Mouse (Mus musculus): ENCODE results near the gene Ccdc177. TPM values are rescaled to one million over a fixed set of nuclear protein-coding genes. Genes with fewer than 3 reads are reported as not detected.

Ccdc177 gene
- total and polyA plus RNA-seq, 3 experiments, result not detected

Other genes starting within 250 kb of the Ccdc177 start
- 0.13 TPM in 1 of 2 replicates, not detected in the other for gene Galnt16, start 242.4 kb downstream of the Ccdc177 start, total RNA-seq (2012; rRNA removed)
- not detected in 2 replicates for gene Galnt16, start 242.4 kb downstream of the Ccdc177 start, total RNA-seq (2014; rRNA removed)
- not detected in 2 replicates for gene Galnt16, start 242.4 kb downstream of the Ccdc177 start, polyA plus RNA-seq (2012; ENCODE audit: insufficient read length, low read depth)
- gene Slc39a9, start 116.8 kb downstream of the Ccdc177 start, total RNA-seq (2012; rRNA removed), result 8.0 and 8.7 TPM in 2 replicates
- gene Slc39a9, start 116.8 kb downstream of the Ccdc177 start, total RNA-seq (2014; rRNA removed), result 7.8 and 9.1 TPM in 2 replicates
- gene Slc39a9, start 116.8 kb downstream of the Ccdc177 start, polyA plus RNA-seq (2012; ENCODE audit: insufficient read length, low read depth), result 17.1 and 22.5 TPM in 2 replicates
- 227 and 298 TPM in 2 replicates for gene Erh, start 116.3 kb downstream of the Ccdc177 start, total RNA-seq (2012; rRNA removed)
- 306 and 315 TPM in 2 replicates for gene Erh, start 116.3 kb downstream of the Ccdc177 start, total RNA-seq (2014; rRNA removed)
- gene Erh, start 116.3 kb downstream of the Ccdc177 start, polyA plus RNA-seq (2012; ENCODE audit: insufficient read length, low read depth), result 229 and 306 TPM in 2 replicates
- gene Plekhd1, start 68.1 kb downstream of the Ccdc177 start, total RNA-seq (2012; rRNA removed), result 0.08 TPM in 1 of 2 replicates, not detected in the other
- not detected in 2 replicates for gene Plekhd1, start 68.1 kb downstream of the Ccdc177 start, total RNA-seq (2014; rRNA removed)
- 0.34 TPM in 1 of 2 replicates, not detected in the other for gene Plekhd1, start 68.1 kb downstream of the Ccdc177 start, polyA plus RNA-seq (2012; ENCODE audit: insufficient read length, low read depth)
- gene Susd6, start 29.8 kb upstream of the Ccdc177 start, total RNA-seq (2012; rRNA removed), result 6.4 and 8.7 TPM in 2 replicates
- 5.6 and 7.8 TPM in 2 replicates for gene Susd6, start 29.8 kb upstream of the Ccdc177 start, total RNA-seq (2014; rRNA removed)
- gene Susd6, start 29.8 kb upstream of the Ccdc177 start, polyA plus RNA-seq (2012; ENCODE audit: insufficient read length, low read depth), result 9.5 and 11.0 TPM in 2 replicates
- 260 and 311 TPM in 2 replicates for gene Srsf5, start 184.8 kb upstream of the Ccdc177 start, total RNA-seq (2012; rRNA removed)
- 459 and 511 TPM in 2 replicates for gene Srsf5, start 184.8 kb upstream of the Ccdc177 start, total RNA-seq (2014; rRNA removed)
- gene Srsf5, start 184.8 kb upstream of the Ccdc177 start, polyA plus RNA-seq (2012; ENCODE audit: insufficient read length, low read depth), result 549 and 597 TPM in 2 replicates
- 0.13 TPM in 2 replicates for gene Slc10a1, start 208.0 kb upstream of the Ccdc177 start, total RNA-seq (2012; rRNA removed)
- not detected in 2 replicates for gene Slc10a1, start 208.0 kb upstream of the Ccdc177 start, total RNA-seq (2014; rRNA removed)
- gene Slc10a1, start 208.0 kb upstream of the Ccdc177 start, polyA plus RNA-seq (2012; ENCODE audit: insufficient read length, low read depth), result 0.20 and 0.23 TPM in 2 replicates

Measured in CH12.LX (cell line).